Mouse (Mus musculus) liver (tissue): ENCODE results near the gene Fbxo6.
"Not testable (repeated sequence)": the region's sequence is repeated elsewhere in the genome, so short reads cannot be mapped to it uniquely, and the experiment has no call there.

Experiments used
- DNase-seq: peaks from one replicate; pipeline ENCODE4 v3.0.0-alpha.2; 2020; ENCODE audit warnings: mixed read lengths

Gene Fbxo6

DNA sequence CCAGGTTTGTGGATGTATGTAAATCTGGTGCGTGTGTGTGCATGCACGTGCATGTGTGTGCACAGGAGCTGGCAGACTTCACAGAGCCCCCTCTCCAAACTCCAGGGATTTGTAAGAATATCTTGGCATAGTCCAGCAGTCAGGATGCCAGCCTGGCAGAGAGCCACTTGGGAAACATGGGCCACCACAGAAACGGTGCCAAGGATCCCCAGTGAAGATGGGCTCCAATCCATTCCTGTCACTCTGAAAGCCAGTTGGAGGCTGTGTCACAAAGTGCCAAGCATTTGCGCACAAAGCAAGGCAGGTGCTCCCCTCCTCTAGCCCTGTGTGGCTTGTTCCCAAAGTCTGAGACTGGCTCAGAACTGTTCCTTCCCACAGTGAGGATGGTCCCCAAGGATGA lies 30.6 kb downstream of the Fbxo6 start:
- no peak for DNase-seq

DNA sequence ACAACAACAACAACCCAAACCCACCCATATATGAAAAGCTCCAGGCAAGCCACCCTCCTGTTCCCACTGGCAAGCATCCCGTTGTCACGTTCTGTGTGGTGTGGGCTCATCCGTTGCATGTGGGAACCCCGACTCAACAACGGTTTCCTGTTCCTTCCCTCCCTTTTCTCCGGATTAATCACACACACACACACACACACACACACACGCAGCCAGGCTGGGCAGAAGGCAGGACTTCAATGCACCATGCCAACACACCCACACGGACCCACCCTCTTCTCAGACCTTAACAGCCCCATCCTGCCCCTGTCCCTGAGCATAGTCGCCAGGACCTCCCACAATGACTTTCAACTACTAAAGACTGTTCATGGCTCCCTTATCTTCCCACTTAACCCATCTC lies 31.4 kb downstream of the Fbxo6 start:
- DNase-seq = no peak

DNA sequence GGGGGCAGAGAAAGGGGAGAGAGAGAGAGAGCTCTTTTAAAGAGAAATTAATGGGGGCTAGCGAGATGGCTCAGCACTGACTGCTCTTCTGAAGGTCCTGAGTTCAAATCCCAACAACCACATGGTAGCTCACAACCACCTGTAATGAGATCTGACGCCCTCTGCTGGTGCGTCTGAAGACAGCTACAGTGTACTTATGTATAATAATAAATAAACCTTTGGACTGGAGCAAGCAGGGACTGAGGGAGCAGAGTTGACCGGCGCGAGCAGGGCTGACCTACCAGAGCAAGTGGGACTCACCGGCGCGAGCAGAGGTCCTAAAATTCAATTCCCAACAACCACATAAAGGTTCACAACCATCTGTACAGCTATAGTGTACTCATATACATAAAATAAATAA lies 32.4 kb downstream of the Fbxo6 start:
- DNase-seq = not testable (repeated sequence)

DNA sequence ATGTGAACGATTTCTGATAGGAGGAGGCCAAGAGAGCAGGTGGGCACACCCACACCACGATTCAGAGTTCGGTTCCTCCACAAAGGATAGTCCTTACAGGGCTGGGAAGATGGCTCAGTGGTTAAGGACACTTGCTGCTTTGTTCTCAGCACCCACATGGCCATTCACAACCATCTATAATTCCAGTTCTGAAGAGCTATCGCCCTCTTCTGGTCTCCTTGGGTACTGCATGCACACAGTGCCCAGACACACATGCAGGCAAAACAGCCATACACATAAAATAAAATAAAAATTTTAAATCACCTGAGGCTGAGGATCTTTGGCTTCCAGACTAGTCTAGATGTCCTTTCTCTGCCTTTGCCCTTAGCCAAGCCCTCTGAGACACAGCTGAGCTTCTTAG lies 34.5 kb downstream of the Fbxo6 start:
- DNase-seq = no peak

DNA sequence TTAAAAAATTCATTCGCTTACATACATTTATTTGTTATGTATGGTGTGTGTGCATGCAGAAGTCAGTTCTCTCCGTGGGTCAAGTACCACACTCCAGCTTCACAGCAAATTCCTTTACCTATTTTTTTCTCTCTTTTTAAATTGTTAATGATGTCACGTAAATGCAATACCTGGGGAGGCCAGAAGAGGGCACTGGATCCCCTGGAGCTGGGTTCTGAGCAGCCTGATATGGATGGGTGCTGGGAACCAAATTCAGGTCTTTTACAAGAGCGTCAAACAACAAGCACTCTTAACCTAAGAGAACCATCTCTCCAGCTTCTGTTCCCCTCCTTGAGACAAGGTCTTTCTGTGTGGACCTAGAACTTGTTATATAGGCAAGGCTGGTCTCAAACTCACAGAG lies 35.3 kb downstream of the Fbxo6 start:
- DNase-seq = peak; percentile 33

DNA sequence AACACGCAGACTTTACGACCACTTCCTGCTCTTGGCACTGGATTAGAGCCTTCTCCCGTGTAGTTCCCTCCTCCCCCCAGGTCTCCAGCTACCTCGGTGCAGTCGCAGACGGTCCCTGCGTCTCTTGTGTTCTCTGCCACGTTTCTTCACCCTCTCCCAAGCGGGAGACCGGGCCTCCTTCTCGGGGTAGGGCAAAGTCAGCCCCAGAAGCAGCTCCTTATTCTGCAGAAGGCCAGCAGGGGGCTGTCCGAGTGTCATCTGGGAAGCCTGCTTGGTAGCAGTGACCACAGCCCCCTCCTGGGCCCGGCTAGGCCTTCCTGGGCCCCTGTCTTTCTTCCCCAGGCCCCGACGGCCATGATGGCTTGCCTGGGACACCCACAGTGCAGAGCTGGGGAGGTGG lies 36.5 kb downstream of the Fbxo6 start:
- peak; percentile 44 for DNase-seq

DNA sequence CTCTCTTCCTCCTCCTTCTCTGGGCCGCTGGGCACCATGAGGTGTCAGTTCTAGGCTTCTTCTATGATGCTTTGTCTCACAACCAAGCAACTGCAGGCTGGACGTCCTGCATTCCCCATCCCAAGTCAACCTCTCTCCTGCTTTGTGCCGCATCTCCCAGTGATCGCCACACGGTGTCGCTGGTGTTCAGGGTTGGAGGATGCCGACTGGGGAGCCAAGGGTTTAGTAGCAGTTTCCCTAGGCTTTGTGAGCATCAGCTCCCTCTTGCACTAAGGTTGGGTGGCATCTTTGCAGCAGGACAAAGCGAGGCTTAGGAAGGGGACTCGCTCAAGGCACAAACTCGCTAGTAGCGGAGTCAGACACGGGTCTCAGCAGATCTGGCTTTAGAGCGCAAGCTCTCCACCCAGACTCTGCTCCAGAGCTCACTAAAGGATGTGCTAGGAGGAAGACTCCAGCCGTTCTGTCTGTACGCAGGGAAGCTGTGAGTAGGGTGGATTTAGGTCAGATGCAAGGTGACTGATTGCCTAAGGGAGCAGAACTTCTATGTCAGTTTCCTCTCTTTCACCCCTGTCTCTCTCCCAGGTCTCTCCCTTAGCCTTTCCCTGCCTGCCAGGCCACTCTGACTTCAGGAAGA lies 37.1 kb downstream of the Fbxo6 start:
- DNase-seq = peak; percentile 82

DNA sequence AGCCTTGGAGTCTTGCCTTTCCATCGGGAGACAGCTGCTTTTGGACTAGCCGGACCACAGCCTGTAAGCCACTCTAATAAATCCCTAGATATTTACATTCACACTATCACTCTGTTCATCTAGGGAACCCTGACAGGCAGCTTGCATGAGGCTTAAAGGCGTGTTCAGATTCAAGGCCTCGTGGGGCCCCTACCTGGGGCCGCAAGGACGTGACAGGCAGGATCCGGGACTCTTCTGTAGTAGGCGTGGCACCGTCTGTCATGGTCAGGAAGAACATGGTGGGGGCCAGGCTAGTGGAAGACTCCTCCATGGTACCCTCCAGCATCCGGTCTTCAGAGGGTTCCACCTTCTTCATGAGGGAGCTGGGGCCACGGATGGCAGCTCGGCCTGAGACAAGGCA lies 39.4 kb downstream of the Fbxo6 start:
- no peak for DNase-seq

DNA sequence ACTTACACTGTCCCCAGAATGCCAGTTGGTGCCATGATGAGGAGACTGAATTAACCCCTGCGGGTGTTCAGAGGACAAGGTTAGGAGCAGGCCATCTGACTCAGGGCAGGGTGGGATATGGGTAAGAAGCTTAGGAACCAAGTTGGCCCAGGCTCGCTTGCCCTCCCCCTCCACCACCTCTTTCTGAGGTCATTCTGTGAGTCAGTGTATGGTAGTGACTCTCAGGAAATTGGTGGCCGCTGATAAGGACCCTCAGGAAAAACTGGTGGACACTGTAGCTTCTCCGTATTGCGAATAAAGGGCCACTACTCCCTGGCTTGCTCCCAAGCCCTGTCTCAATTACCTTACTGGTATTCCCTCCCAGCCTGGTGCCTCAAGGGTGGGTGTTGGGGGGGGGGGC lies 42.7 kb downstream of the Fbxo6 start:
- DNase-seq = no peak

DNA sequence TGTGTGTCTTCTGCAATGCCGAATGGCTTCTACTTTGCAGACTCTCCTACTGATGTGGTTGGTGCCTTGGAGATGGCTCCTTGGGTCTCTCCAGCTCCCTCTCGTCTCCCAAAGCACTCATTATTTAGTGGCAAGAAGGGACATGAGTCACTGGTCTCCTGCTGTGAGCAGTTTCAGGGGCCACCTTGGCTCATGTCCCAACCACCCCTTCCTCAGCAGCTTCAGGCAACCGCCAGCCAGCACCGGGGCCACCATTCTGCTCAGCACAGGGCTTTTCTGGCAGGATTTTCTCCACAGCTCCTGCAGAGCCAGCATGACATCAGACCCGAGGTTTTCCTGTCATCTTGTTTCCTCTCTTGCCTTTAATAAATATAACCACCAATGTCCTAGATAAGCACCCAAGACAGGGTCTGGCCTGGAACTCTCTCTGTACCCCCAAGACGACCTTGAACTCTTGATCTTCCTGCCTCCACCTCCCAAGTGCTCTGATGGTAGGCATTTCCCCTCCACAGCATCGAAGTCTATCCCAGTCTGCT lies 43.3 kb downstream of the Fbxo6 start:
- DNase-seq = no peak

DNA sequence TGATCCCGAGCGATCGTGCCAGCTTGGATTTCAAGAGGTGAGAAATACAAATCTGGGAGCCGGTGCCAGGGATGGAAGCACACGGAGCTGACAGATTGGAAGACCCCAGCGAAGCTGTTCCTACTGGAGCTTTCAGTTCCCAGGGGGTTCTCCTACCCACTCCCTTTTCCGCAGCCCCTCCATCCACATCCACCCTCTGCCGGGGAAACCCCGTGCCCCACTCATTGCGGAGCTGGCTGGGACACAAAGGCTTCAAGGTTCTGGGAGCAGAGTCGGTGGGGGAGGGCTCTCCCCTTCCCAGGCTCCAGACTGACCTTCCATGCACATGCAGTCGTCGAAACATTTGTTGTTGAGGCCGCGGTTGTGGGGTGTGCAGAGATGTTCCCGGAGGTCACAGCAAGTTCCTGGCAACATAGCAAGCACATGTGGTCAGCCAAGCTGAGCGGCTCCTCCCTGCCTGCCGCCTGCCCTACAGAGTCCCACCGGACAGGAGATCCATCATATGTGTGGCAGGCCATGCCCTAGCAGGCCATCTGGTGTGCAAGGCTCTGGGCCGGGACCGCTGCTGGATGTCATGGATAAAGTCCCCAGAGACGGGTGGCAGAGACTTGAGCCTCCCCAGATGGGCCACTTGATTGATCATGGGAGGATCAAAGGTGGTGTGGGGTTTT lies 44.2 kb downstream of the Fbxo6 start:
- DNase-seq = no peak

DNA sequence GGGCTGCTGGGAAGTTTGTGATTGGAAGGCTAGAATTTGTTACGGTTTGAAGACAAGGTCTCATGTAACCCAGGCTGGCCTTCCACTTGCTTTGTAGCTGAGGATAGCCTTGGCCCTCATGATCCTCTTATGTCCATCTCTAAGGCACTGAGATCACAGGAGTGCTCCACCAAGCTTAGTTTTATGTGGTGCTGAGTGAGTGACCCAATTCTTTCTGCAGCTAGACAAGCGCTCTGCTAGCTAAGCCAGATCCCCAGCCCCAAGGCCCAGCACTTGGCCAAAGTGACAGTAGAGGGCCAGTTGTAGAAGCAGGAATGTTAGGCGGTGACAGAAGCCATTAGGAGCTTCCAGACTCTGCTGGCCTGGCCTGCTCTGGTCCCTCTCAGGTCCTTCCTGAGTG lies 47.8 kb downstream of the Fbxo6 start:
- DNase-seq = no peak

DNA sequence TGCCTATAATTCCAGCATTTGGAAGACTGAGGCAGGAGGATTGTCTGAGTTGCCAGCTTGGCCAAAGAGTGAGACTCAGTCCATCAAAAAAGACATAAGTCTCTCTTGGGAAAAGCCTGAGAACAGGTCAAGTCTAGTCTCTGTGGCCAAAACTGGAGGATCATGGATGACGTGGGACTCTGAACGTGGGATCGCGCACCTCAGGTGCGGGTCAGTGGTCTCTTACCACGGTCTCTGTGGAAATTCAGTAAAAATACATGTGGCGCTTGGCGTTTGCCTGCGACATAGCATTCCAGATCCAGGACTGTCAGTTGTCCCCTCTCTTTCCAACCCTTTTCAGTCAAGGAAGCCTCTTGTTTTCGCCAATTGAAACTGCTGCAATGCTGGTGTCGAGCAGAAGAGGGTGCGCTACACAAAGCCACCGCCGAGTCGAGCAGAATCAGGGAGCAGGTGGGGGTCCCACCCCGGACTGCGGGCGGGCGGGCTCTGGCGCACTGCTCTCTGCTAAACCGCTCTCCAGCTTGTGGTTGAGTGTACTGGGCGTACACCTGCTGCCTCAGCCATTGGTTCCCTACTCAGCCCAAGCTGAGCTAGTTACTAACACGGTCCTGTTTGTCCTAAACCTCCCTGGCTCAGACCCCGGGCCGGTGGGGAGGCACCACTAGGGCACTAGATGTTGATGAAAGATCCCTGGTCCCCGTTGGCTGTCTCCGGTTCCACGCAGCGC lies 50.0 kb downstream of the Fbxo6 start:
- DNase-seq = peak; percentile 51

DNA sequence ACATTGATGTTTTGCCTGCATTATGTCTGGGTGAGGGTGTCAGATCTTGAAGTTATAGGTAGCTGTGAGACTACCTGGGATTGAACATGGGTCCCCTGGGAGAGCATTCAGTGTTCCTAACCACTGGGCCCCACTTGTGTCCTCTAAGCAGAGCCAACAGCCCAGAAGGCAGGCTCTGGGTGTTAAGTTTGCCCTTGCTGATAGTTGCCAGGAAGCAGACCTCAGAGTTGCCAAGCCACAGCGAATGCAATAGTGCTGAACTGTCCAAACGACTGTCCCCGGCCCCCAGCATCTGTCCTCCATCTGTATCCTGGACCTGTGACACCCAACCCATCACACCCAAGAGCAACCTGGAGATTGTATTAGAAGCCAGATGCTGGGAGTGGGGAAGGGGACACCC lies 53.3 kb downstream of the Fbxo6 start:
- no peak for DNase-seq

DNA sequence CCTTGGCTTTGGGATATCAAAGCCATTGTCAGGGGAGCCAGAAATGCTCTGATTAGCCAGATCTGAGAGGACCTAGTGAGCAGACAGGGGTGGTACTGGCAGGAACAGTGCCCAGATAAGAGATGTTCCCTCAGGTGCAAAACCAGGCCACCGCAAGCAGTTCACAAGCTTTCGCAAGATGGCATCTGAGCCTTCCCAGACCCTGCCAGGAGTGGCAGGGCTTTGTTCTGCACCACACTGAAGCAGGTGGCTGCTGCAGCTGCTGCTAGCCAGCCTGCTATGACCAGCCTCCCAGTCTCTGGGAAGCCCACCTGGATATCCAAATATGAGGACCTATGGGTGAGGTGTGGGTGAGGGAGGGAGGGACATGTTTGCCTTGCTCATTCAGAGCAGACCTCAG lies 54.0 kb downstream of the Fbxo6 start:
- DNase-seq = no peak
